Mouse (Mus musculus): Measurements from ENCODE around the gene Trip4. TPM values are rescaled to one million over a fixed set of nuclear protein-coding genes. Genes with fewer than 3 reads are reported as not detected.
A peak's percentile ranks its signal among the peaks of the same experiment; 100 is the strongest.
"Not testable (repeated sequence)": the region's sequence is repeated elsewhere in the genome, so short reads cannot be mapped to it uniquely, and the experiment has no call there.

Trip4 gene
- polyA plus RNA-seq, 1 experiment from 2014 or later = 31.0 TPM

DNA sequence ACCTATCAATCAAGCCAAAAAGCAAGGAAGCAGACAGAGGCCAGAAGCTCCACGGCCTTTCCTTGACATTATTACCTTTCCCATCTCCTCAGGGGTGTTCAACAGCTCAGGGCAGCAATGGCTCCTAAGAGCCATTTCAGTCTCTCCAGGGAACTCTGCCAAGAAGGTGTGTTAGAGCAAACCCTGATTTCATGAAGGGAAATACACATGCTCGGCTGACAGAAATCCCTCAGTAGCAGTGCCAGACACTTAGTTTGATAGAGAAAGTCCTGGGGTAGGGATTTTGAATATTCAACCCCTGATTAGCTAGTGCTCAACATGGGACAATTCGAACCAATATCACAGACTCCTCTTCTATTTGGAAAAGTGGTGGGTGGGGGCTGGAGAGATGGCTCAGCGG, 117.5 kb downstream of the Trip4 start:
- Histone ChIP-seq H3K27me3 (ENCODE audit: insufficient read depth, low read length) (no peaks in the 10 kb centered on the region), H3K4me2 (replicated peaks; ENCODE audit: low read depth, low read length) (no peak overlapping the region), H3K4me1 (ENCODE audit: insufficient read depth, low read length) (peaks cover 33% of the 10 kb centered on the region), H3K9me3 (ENCODE audit: low read length) (no peaks in the 10 kb centered on the region), H3K27ac (ENCODE audit: low read length) (no peak overlapping the region), H3K4me3 (ENCODE audit: low read length) (no peak overlapping the region), H3K36me3 (ENCODE audit: insufficient read depth, low read length) (peaks cover 9% of the 10 kb centered on the region; the same call in 1 of the 2 replicates), H3K9ac (replicated peaks; ENCODE audit: low read length) (no peak overlapping the region)
- WGBS = 72% methylated on average over 4 of the region's 4 CpGs
- no peak for ATAC-seq (ENCODE audit: low FRiP score, low TSS enrichment)

DNA sequence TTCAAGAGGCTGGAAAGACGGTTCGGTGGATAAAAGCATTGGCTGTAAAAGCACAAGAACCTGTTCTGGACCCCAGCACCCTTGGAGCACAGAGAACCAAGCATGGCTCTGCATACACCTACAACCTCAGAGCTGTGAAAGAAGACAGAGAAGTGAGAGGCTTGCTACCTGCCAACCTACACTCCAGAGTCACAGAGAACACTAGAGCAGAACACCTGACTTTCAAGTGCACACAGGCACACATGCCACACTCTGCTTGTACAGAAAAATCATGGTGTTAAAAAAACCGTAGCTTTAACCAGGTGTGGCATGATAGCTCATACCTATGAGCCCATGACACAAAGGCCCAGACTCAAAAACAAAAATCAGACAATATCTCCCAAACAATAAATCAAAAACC, 118.8 kb downstream of the Trip4 start:
- ATAC-seq (ENCODE audit: low FRiP score, low TSS enrichment) = no peak
- no peak overlapping the region for H3K27ac ChIP-seq (ENCODE audit: low read length)
- H3K27me3 ChIP-seq (ENCODE audit: insufficient read depth, low read length) = no peaks in the 10 kb centered on the region
- peaks cover 35% of the 10 kb centered on the region for H3K4me1 ChIP-seq (ENCODE audit: insufficient read depth, low read length)
- no peaks in the 10 kb centered on the region for H3K9me3 ChIP-seq (ENCODE audit: low read length)
- 94% methylated on average over 3 of the region's 3 CpGs for WGBS
- no peak overlapping the region for H3K9ac ChIP-seq (replicated peaks; ENCODE audit: low read length)
- no peak overlapping the region for H3K4me2 ChIP-seq (replicated peaks; ENCODE audit: low read depth, low read length)
- no peak overlapping the region for H3K4me3 ChIP-seq (ENCODE audit: low read length)
- H3K36me3 ChIP-seq (ENCODE audit: insufficient read depth, low read length) = peaks cover 9% of the 10 kb centered on the region; the same call in 1 of the 2 replicates

DNA sequence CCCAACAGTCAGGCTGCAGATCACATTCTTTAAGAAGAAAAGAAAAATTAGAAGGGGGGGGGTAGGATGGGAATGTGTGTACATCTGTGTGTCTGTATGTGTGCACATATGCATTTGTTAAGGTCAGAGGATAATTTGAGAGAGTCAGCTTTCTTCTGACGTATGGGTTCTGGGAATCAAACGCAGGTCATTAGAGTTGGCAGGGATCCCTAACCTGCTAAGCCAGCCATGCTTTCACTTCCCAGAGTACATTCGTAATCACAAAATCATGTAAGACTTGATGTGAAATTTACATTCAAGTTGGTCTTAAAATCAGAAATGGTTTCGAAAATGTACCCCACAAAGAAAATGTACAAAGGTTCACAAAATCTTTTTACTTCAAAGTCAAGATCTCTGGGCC, 120.0 kb downstream of the Trip4 start:
- H3K4me1 ChIP-seq (ENCODE audit: insufficient read depth, low read length) = peaks cover 35% of the 10 kb centered on the region
- H3K27ac ChIP-seq (ENCODE audit: low read length) = no peak overlapping the region
- 72% methylated on average over 4 of the region's 4 CpGs for WGBS
- ATAC-seq (ENCODE audit: low FRiP score, low TSS enrichment) = no peak
- no peak overlapping the region for H3K4me3 ChIP-seq (ENCODE audit: low read length)
- no peaks in the 10 kb centered on the region for H3K27me3 ChIP-seq (ENCODE audit: insufficient read depth, low read length)
- no peak overlapping the region for H3K9ac ChIP-seq (replicated peaks; ENCODE audit: low read length)
- H3K9me3 ChIP-seq (ENCODE audit: low read length) = no peaks in the 10 kb centered on the region
- no peak overlapping the region for H3K4me2 ChIP-seq (replicated peaks; ENCODE audit: low read depth, low read length)
- H3K36me3 ChIP-seq (ENCODE audit: insufficient read depth, low read length) = no peaks in the 10 kb centered on the region

DNA sequence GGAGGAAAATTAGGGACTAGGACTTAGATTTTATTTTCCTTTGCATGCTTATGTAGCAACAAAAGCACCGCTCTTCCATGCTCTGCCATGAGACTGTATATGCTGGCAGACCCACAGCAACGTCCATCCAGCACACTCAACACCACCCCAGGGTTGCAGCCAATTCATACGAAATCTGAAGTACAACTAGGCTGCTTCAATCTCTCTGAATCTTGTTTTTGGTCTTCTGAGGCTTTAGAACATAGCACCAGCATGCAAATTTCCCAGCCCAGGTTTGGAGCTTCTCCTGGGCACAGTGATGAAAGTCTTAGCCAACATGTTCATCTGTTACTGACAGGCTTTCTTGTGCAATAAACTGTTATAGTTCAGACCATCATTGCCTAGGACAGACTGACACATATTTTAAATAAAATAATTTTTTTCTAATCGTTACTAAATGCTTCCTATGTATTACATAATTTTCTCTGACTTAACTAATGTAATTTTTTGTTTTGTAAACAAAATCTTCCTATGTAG, 120.7 kb downstream of the Trip4 start:
- H3K9me3 ChIP-seq (ENCODE audit: low read length) = no peaks in the 10 kb centered on the region
- peaks cover 35% of the 10 kb centered on the region for H3K4me1 ChIP-seq (ENCODE audit: insufficient read depth, low read length)
- H3K27me3 ChIP-seq (ENCODE audit: insufficient read depth, low read length) = no peaks in the 10 kb centered on the region
- no peak overlapping the region for H3K4me2 ChIP-seq (replicated peaks; ENCODE audit: low read depth, low read length)
- 63% methylated on average over 4 of the region's 4 CpGs for WGBS
- peak overlapping the region; percentile 57; the same call in 1 of the 2 replicates for H3K27ac ChIP-seq (ENCODE audit: low read length)
- no peaks in the 10 kb centered on the region for H3K36me3 ChIP-seq (ENCODE audit: insufficient read depth, low read length)
- no peak for ATAC-seq (ENCODE audit: low FRiP score, low TSS enrichment)
- no peak overlapping the region; the same call in 1 of the 2 replicates for H3K9ac ChIP-seq (replicated peaks; ENCODE audit: low read length)
- H3K4me3 ChIP-seq (ENCODE audit: low read length) = no peak overlapping the region

DNA sequence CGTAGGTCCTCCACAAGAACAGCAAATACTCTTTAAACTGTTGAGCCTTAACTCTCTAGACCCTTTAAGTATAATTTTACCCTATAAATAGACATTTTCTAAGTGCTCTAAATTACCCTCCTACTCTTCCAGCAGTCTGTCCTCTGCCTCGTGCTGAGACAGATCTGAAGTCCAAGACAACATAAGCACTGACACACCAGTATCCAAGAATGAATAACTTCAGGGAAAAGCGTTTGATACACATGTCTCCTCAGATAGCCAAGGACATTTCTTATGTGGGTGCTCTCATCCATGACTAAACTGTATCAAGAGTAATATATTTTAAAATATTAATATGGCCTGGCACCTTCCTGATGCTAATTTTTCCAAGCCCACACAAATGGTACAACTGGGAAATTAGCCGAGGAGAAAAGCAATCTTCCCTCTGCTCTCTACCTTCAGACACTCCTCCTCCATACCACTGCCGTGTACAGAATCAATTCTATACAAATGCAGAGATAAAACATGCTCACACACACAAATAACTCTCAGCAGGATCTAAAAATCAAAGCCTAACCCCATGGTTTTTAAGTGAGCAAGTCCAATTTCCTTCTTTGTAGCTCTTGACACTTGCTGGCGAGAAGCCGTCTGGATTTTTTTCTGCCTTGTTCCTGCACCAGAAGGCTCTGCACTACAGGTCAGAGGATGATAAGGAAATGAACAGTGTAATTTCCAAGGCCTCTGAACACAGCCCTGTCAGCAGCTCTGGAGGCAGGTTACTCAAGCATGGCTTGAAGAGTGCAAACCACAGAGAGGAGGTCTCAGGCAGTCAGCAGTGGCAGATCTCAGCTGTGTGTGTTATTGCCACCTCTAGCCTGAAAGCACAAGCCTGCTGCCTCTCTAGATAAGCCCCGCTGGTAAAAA, 121.5 kb downstream of the Trip4 start:
- Histone ChIP-seq H3K27ac (ENCODE audit: low read length) (peak overlapping the region; percentile 57; the same call in 1 of the 2 replicates), H3K36me3 (ENCODE audit: insufficient read depth, low read length) (no peaks in the 10 kb centered on the region), H3K9ac (replicated peaks; ENCODE audit: low read length) (no peak overlapping the region; the same call in 1 of the 2 replicates), H3K9me3 (ENCODE audit: low read length) (no peaks in the 10 kb centered on the region), H3K4me1 (ENCODE audit: insufficient read depth, low read length) (peaks cover 34% of the 10 kb centered on the region), H3K27me3 (ENCODE audit: insufficient read depth, low read length) (no peaks in the 10 kb centered on the region), H3K4me3 (ENCODE audit: low read length) (no peak overlapping the region), H3K4me2 (replicated peaks; ENCODE audit: low read depth, low read length) (no peak overlapping the region)
- peak; percentile 91 for ATAC-seq (ENCODE audit: low FRiP score, low TSS enrichment)
- 28% methylated on average over 8 of the region's 8 CpGs for WGBS

DNA sequence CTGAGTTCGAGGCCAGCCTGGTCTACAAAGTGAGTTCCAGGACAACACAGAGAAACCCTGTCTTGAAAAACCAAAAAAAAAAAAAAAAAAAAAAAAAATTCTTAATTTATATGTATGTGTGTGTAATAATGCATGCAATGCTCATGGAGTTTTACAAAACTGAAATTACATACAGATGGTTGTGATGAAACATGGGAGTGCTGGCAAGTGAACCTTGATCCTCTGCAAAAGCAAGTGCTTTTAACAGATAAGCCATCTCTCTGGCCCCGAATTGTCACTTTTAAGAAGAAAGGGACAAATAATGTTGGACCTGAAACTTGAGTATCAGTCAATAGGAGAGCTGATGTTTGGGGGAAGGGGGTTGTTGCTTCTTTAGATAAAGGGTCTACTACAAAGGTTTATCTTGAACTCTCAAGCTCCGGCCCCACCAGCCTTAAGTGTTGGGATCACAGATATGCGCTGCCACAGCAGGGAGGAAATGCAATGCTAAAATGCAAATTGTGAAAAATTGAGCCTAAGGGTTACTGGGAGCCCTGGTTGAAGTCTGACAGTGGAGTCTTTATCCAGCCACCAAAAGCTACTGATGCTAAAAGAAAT, 122.7 kb downstream of the Trip4 start:
- no peak for ATAC-seq (ENCODE audit: low FRiP score, low TSS enrichment)
- WGBS = 83% methylated on average over 4 of the region's 4 CpGs
- Histone ChIP-seq H3K4me1 (ENCODE audit: insufficient read depth, low read length) (peaks cover 26% of the 10 kb centered on the region), H3K27me3 (ENCODE audit: insufficient read depth, low read length) (no peaks in the 10 kb centered on the region), H3K27ac (ENCODE audit: low read length) (no peak overlapping the region), H3K4me3 (ENCODE audit: low read length) (no peak overlapping the region), H3K36me3 (ENCODE audit: insufficient read depth, low read length) (no peaks in the 10 kb centered on the region), H3K9ac (replicated peaks; ENCODE audit: low read length) (no peak overlapping the region), H3K4me2 (replicated peaks; ENCODE audit: low read depth, low read length) (no peak overlapping the region), H3K9me3 (ENCODE audit: low read length) (no peaks in the 10 kb centered on the region)

DNA sequence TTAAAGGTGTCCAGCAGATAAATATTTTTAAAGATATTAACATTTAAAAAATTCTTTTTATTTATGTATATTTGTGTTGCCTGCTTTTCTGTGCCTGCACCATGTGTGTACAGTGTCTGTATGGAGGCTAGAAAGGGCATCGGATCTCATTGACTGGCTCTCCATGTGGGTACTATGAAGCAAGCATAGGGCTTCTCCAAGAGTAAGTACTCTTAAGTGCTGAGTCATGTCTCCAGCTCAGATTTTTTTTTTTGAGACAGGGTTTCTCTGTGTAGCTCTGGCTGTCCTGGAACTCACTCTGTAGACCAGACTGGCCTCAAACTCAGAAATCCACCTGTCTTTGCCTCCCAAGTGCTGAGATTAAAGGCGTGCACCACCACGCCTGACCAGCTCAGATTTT, 129.0 kb downstream of the Trip4 start:
- H3K4me2 ChIP-seq (replicated peaks; ENCODE audit: low read depth, low read length); ATAC-seq (ENCODE audit: low FRiP score, low TSS enrichment); H3K27ac ChIP-seq (ENCODE audit: low read length); H3K27me3 ChIP-seq (ENCODE audit: insufficient read depth, low read length); H3K9ac ChIP-seq (replicated peaks; ENCODE audit: low read length); H3K36me3 ChIP-seq (ENCODE audit: insufficient read depth, low read length); H3K9me3 ChIP-seq (ENCODE audit: low read length); H3K4me3 ChIP-seq (ENCODE audit: low read length): not testable (repeated sequence)
- peaks cover 17% of the 10 kb centered on the region for H3K4me1 ChIP-seq (ENCODE audit: insufficient read depth, low read length)
- 87% methylated on average over 3 of the region's 3 CpGs for WGBS

Other genes with a start within 250 kb of the Trip4 start
- 317 and 362 TPM in 2 replicates for gene Oaz2, start 240.8 kb downstream of the Trip4 start, polyA plus RNA-seq (2015; fragmentation: Nextera tagmentation; extraction: Ambion mirVana)
- gene Zfp609, start 81.2 kb downstream of the Trip4 start, polyA plus RNA-seq (2015; fragmentation: Nextera tagmentation; extraction: Ambion mirVana) = 4.8 and 6.4 TPM in 2 replicates
- 181 and 207 TPM in 2 replicates for gene Pclaf, start 18.6 kb downstream of the Trip4 start, polyA plus RNA-seq (2015; fragmentation: Nextera tagmentation; extraction: Ambion mirVana)
- gene Csnk1g1, start 130 bp upstream of the Trip4 start, polyA plus RNA-seq (2015; fragmentation: Nextera tagmentation; extraction: Ambion mirVana) = 12.6 and 16.9 TPM in 2 replicates
- 654 and 670 TPM in 2 replicates for gene Ppib, start 151.4 kb upstream of the Trip4 start, polyA plus RNA-seq (2015; fragmentation: Nextera tagmentation; extraction: Ambion mirVana)
- 1.4 and 1.7 TPM in 2 replicates for gene Snx22, start 160.9 kb upstream of the Trip4 start, polyA plus RNA-seq (2015; fragmentation: Nextera tagmentation; extraction: Ambion mirVana)
- 150 and 152 TPM in 2 replicates for gene Snx1, start 217.8 kb upstream of the Trip4 start, polyA plus RNA-seq (2015; fragmentation: Nextera tagmentation; extraction: Ambion mirVana)
- 153 and 155 TPM in 2 replicates for gene Ciao2a, start 217.8 kb upstream of the Trip4 start, polyA plus RNA-seq (2015; fragmentation: Nextera tagmentation; extraction: Ambion mirVana)
- gene Dapk2, start 249.4 kb upstream of the Trip4 start, polyA plus RNA-seq (2015; fragmentation: Nextera tagmentation; extraction: Ambion mirVana) = 4.7 and 4.9 TPM in 2 replicates